Mouse (Mus musculus): ENCODE results near the gene Alox5ap. TPM values are rescaled to one million over a fixed set of nuclear protein-coding genes. Genes with fewer than 3 reads are reported as not detected.

The Alox5ap gene
- total RNA-seq, 1 experiment from 2014 or later, result 1,051 TPM

- no peak for ATAC-seq (replicated peaks; ENCODE audit: insufficient number of reproducible peaks, low FRiP score, low TSS enrichment, poor library complexity, severe bottlenecking)
These were observed 69.6 kb downstream of the Alox5ap start for GRCm38 (mm10) chr5:149333941-149334698.

- no peak for ATAC-seq (replicated peaks; ENCODE audit: insufficient number of reproducible peaks, low FRiP score, low TSS enrichment, poor library complexity, severe bottlenecking)
These were observed 70.4 kb downstream of the Alox5ap start for GRCm38 (mm10) chr5:149335009-149335408.

- ATAC-seq (replicated peaks; ENCODE audit: insufficient number of reproducible peaks, low FRiP score, low TSS enrichment, poor library complexity, severe bottlenecking), result peak; percentile 60
These were observed 71.1 kb downstream of the Alox5ap start for GRCm38 (mm10) chr5:149335563-149336238.

GRCm38 (mm10) chr5:149337148-149337547 lies 72.6 kb downstream of the Alox5ap start:
- no peak for ATAC-seq (replicated peaks; ENCODE audit: insufficient number of reproducible peaks, low FRiP score, low TSS enrichment, poor library complexity, severe bottlenecking)

Other genes with a start within 250 kb of the Alox5ap start
- gene Uspl1, start 80.4 kb upstream of the Alox5ap start, total RNA-seq (2017), result 55.5 to 70.2 TPM (median 59.1 TPM) in 3 replicates
- gene Hmgb1, start 80.3 kb upstream of the Alox5ap start, total RNA-seq (2017), result 536 to 650 TPM (median 623 TPM) in 3 replicates
- not detected in 3 replicates for gene Medag, start 147.0 kb downstream of the Alox5ap start, total RNA-seq (2017)
- gene Tex26, start 174.9 kb downstream of the Alox5ap start, total RNA-seq (2017), result not detected in 3 replicates